Mouse (Mus musculus) forebrain, embryonic 12.5 days (tissue): Measurements from ENCODE around the gene Rexo1. TPM values are rescaled to one million over a fixed set of nuclear protein-coding genes. Genes with fewer than 3 reads are reported as not detected.

Source experiments
- ATAC-seq: fragments of 200-750 bp; cut with Nextera tagmentation; 2 replicates; pipeline ENCODE4 v1.8.0; 2017; ENCODE audit warnings: moderate TSS enrichment; ENCODE audit not compliant: low FRiP score
- H3K27ac ChIP-seq: fragments of 300-500 bp; sonication (generic); 2 replicates; pipeline ENCODE4 v1.5.1; 2016; ENCODE audit warnings: mild to moderate bottlenecking
- H3K27me3 ChIP-seq: fragments of 300-500 bp; sonication (generic); 2 replicates; pipeline ENCODE4 v1.6.1; 2016; ENCODE audit warnings: mild to moderate bottlenecking
- H3K36me3 ChIP-seq: fragments of 300-500 bp; sonication (generic); replicated peaks from 2 replicates; pipeline ENCODE4 v1.6.1; 2016; ENCODE audit warnings: mild to moderate bottlenecking
- H3K4me1 ChIP-seq: fragments of 300-500 bp; sonication (generic); 2 replicates; pipeline ENCODE4 v1.6.1; 2016
- H3K4me2 ChIP-seq: fragments of 300-500 bp; sonication (generic); 2 replicates; pipeline ENCODE4 v1.6.1; 2016; ENCODE audit warnings: mild to moderate bottlenecking, moderate library complexity
- H3K4me3 ChIP-seq: fragments of 300-500 bp; sonication (generic); replicated peaks from 2 replicates; pipeline ENCODE4 v1.5.1; 2016; ENCODE audit warnings: mild to moderate bottlenecking
- H3K9ac ChIP-seq: fragments of 300-500 bp; sonication (generic); 2 replicates; pipeline ENCODE4 v1.6.1; 2016; ENCODE audit warnings: mild to moderate bottlenecking
- H3K9me3 ChIP-seq: fragments of 300-500 bp; sonication (generic); 2 replicates; pipeline ENCODE4 v1.6.1; 2016
- WGBS: fragments of 180-500 bp; shearing (Covaris S2); methylation state at CpG from one replicate; pipeline ENCODE4 v1.1.7; 2016; 5-methylcytosine and 5-hydroxymethylcytosine counted together
- polyA plus RNA-seq: library from polyadenylated mRNA; unstranded; fragments of >200 nt; fragmentation: Nextera tagmentation; extraction: Ambion mirVana; gene quantifications from 2 replicates; pipeline ENCODE4 v1.2.1, GENCODE M21; 2016

Rexo1 gene
- polyA plus RNA-seq, 1 experiment from 2014 or later: 31.0 TPM

GRCm38 (mm10) chr10:80545590-80545989 is 15.8 kb downstream of the Rexo1 start:
- Histone ChIP-seq H3K27me3 (no peaks in the 10 kb centered on the region), H3K4me3 (no peak overlapping the region), H3K4me1 (peaks cover 2% of the 10 kb centered on the region; the same call in 1 of the 2 replicates), H3K9ac (no peak overlapping the region), H3K27ac (no peak overlapping the region), H3K36me3 (peaks cover 99% of the 10 kb centered on the region), H3K9me3 (no peaks in the 10 kb centered on the region), H3K4me2 (no peak overlapping the region)
- WGBS: 90% methylated on average over 8 of the region's 8 CpGs
- no peak for ATAC-seq

GRCm38 (mm10) chr10:80543873-80544272 is 17.5 kb downstream of the Rexo1 start:
- peaks cover 5% of the 10 kb centered on the region for H3K4me1 ChIP-seq

GRCm38 (mm10) chr10:80539493-80539892 is 21.9 kb downstream of the Rexo1 start:
- no peak overlapping the region for H3K4me2 ChIP-seq
- no peak for ATAC-seq
- peaks cover 44% of the 10 kb centered on the region for H3K27me3 ChIP-seq
- H3K36me3 ChIP-seq: peaks cover 39% of the 10 kb centered on the region
- H3K4me1 ChIP-seq: peaks cover 6% of the 10 kb centered on the region
- H3K27ac ChIP-seq: no peak overlapping the region
- no peak overlapping the region for H3K9ac ChIP-seq
- H3K9me3 ChIP-seq: no peaks in the 10 kb centered on the region
- no peak overlapping the region for H3K4me3 ChIP-seq
- WGBS: 62% methylated on average over 5 of the region's 5 CpGs

More at GRCm38 (mm10) chr10:80543873-80544272, 17.5 kb downstream of the Rexo1 start:
- Histone ChIP-seq H3K9ac (no peak overlapping the region), H3K4me3 (no peak overlapping the region), H3K36me3 (peaks cover 82% of the 10 kb centered on the region), H3K27me3 (peaks cover 3% of the 10 kb centered on the region), H3K27ac (no peak overlapping the region), H3K9me3 (no peaks in the 10 kb centered on the region), H3K4me2 (no peak overlapping the region)
- WGBS: 93% methylated on average over 14 of the region's 14 CpGs
- no peak for ATAC-seq

GRCm38 (mm10) chr10:80538710-80539394 is 22.5 kb downstream of the Rexo1 start, which contains the start of gene Atp8b3:
TSS of gene Atp8b3 (minus strand) at chr10:80539124.
- H3K4me1 ChIP-seq: peaks cover 6% of the 10 kb centered on the region
- no peaks in the 10 kb centered on the region for H3K9me3 ChIP-seq
- H3K4me2 ChIP-seq: peak within 1 kb of the TSS; percentile 43
- WGBS: under 1% methylated on average over 30 of the region's 30 CpGs
- peaks cover 49% of the 10 kb centered on the region for H3K27me3 ChIP-seq
- H3K27ac ChIP-seq: no peak within 1 kb of the TSS
- peak within 1 kb of the TSS; percentile 17; the same call in 1 of the 2 replicates for H3K4me3 ChIP-seq
- H3K36me3 ChIP-seq: peaks cover 33% of the 10 kb centered on the region
- no peak within 1 kb of the TSS for H3K9ac ChIP-seq
- peak; percentile 62 for ATAC-seq

GRCm38 (mm10) chr10:80538180-80538579 is 23.2 kb downstream of the Rexo1 start:
- H3K4me3 ChIP-seq: no peak overlapping the region
- 58% methylated on average over 5 of the region's 5 CpGs for WGBS
- no peak overlapping the region for H3K27ac ChIP-seq
- H3K4me2 ChIP-seq: no peak overlapping the region
- H3K27me3 ChIP-seq: peaks cover 54% of the 10 kb centered on the region
- ATAC-seq: no peak
- peaks cover 26% of the 10 kb centered on the region for H3K36me3 ChIP-seq
- H3K9ac ChIP-seq: no peak overlapping the region
- H3K4me1 ChIP-seq: peaks cover 6% of the 10 kb centered on the region
- H3K9me3 ChIP-seq: no peaks in the 10 kb centered on the region

GRCm38 (mm10) chr10:80535711-80536110 is 25.6 kb downstream of the Rexo1 start:
- Histone ChIP-seq H3K4me2 (no peak overlapping the region), H3K9me3 (no peaks in the 10 kb centered on the region), H3K4me1 (peaks cover 6% of the 10 kb centered on the region), H3K36me3 (0 out of 2 replicates have a peak, but pooled peaks cover 1% of the 10 kb centered on the region), H3K9ac (no peak overlapping the region), H3K27me3 (peaks cover 54% of the 10 kb centered on the region), H3K27ac (no peak overlapping the region), H3K4me3 (no peak overlapping the region)
- 10% methylated on average over 13 of the region's 13 CpGs for WGBS
- no peak for ATAC-seq

- Histone ChIP-seq H3K4me2 (peak overlapping the region; percentile 29; the same call in 1 of the 2 replicates), H3K9me3 (no peaks in the 10 kb centered on the region), H3K4me3 (no peak overlapping the region), H3K27ac (no peak overlapping the region), H3K4me1 (peaks cover 6% of the 10 kb centered on the region), H3K9ac (no peak overlapping the region), H3K36me3 (no peaks in the 10 kb centered on the region), H3K27me3 (peaks cover 54% of the 10 kb centered on the region)
- no peak for ATAC-seq
- WGBS: 11% methylated on average over 14 of the region's 14 CpGs
Observed at GRCm38 (mm10) chr10:80535071-80535470, 26.3 kb downstream of the Rexo1 start.

- Histone ChIP-seq H3K4me1 (peaks cover 2% of the 10 kb centered on the region; the same call in 1 of the 2 replicates), H3K27ac (no peak overlapping the region), H3K4me3 (no peak overlapping the region), H3K9me3 (no peaks in the 10 kb centered on the region), H3K9ac (no peak overlapping the region), H3K4me2 (no peak overlapping the region), H3K27me3 (peaks cover 52% of the 10 kb centered on the region), H3K36me3 (no peaks in the 10 kb centered on the region)
- ATAC-seq: no peak
- 25% methylated on average over 7 of the region's 7 CpGs for WGBS
Observed at GRCm38 (mm10) chr10:80533704-80534103, 27.7 kb downstream of the Rexo1 start.

GRCm38 (mm10) chr10:80532783-80533182 is 28.6 kb downstream of the Rexo1 start:
- Histone ChIP-seq H3K4me3 (no peak overlapping the region), H3K27me3 (peaks cover 49% of the 10 kb centered on the region), H3K4me2 (no peak overlapping the region), H3K9ac (no peak overlapping the region), H3K9me3 (no peaks in the 10 kb centered on the region), H3K4me1 (no peaks in the 10 kb centered on the region), H3K27ac (no peak overlapping the region), H3K36me3 (no peaks in the 10 kb centered on the region)
- 87% methylated on average over 11 of the region's 11 CpGs for WGBS
- ATAC-seq: no peak

- Histone ChIP-seq H3K9ac (no peak overlapping the region), H3K4me3 (no peak overlapping the region), H3K36me3 (no peaks in the 10 kb centered on the region; the same call in 1 of the 2 replicates), H3K4me2 (peak overlapping the region; percentile 32), H3K27ac (no peak overlapping the region), H3K9me3 (peaks cover 4% of the 10 kb centered on the region; the same call in 1 of the 2 replicates), H3K4me1 (peaks cover 7% of the 10 kb centered on the region), H3K27me3 (peaks cover 12% of the 10 kb centered on the region; the same call in 1 of the 2 replicates)
- peak; percentile 86 for ATAC-seq
- WGBS: 27% methylated on average over 9 of the region's 9 CpGs
Observed at GRCm38 (mm10) chr10:80526172-80526571, 35.2 kb downstream of the Rexo1 start.

GRCm38 (mm10) chr10:80523299-80523698 is 38.1 kb downstream of the Rexo1 start:
- no peak overlapping the region for H3K4me2 ChIP-seq
- no peak overlapping the region for H3K4me3 ChIP-seq
- H3K9ac ChIP-seq: no peak overlapping the region
- peaks cover 4% of the 10 kb centered on the region; the same call in 1 of the 2 replicates for H3K9me3 ChIP-seq
- peaks cover 7% of the 10 kb centered on the region; the same call in 1 of the 2 replicates for H3K27me3 ChIP-seq
- H3K4me1 ChIP-seq: peaks cover 7% of the 10 kb centered on the region
- ATAC-seq: no peak
- H3K27ac ChIP-seq: no peak overlapping the region
- 93% methylated on average over 7 of the region's 7 CpGs for WGBS
- H3K36me3 ChIP-seq: no peaks in the 10 kb centered on the region; the same call in 1 of the 2 replicates

- no peak overlapping the region for H3K27ac ChIP-seq
- ATAC-seq: no peak
- peaks cover 18% of the 10 kb centered on the region for H3K27me3 ChIP-seq
- no peak overlapping the region for H3K4me3 ChIP-seq
- H3K9me3 ChIP-seq: peaks cover 4% of the 10 kb centered on the region; the same call in 1 of the 2 replicates
- peaks cover 3% of the 10 kb centered on the region for H3K4me1 ChIP-seq
- H3K36me3 ChIP-seq: no peaks in the 10 kb centered on the region; the same call in 1 of the 2 replicates
- no peak overlapping the region for H3K4me2 ChIP-seq
- H3K9ac ChIP-seq: no peak overlapping the region
- WGBS: 74% methylated on average over 2 of the region's 2 CpGs
Observed at GRCm38 (mm10) chr10:80519287-80519686, 42.1 kb downstream of the Rexo1 start.
